Mouse (Mus musculus) right cerebral cortex, postnatal 14 days (tissue): ENCODE results near the gene Raver1.
A peak's percentile ranks its signal among the peaks of the same experiment; 100 is the strongest.

Experiments
- DNase-seq: peaks from one replicate; pipeline ENCODE4 v3.0.0; 2022

The Raver1 gene

GRCm38 (mm10) chr9:21091707-21092320, at the start of gene Raver1, which contains the start of gene Gm38431:
Raver1 (minus strand) TSS chr9:21092008.
Gm38431 (minus strand) TSS chr9:21091997.
- DNase-seq, result peak; percentile 97

GRCm38 (mm10) chr9:21138386-21138785, 46.6 kb upstream of the Raver1 start:
- no peak for DNase-seq

- peak; percentile 65 for DNase-seq
These were observed 45.4 kb upstream of the Raver1 start for GRCm38 (mm10) chr9:21137229-21137628.

- DNase-seq, result no peak
These were observed 44.6 kb upstream of the Raver1 start for GRCm38 (mm10) chr9:21136401-21136800.

- no peak for DNase-seq
These were observed 44.2 kb upstream of the Raver1 start for GRCm38 (mm10) chr9:21135941-21136381.

- DNase-seq, result no peak
These were observed 43.6 kb upstream of the Raver1 start for GRCm38 (mm10) chr9:21135329-21135890.

GRCm38 (mm10) chr9:21134595-21135328, 43.0 kb upstream of the Raver1 start:
- no peak for DNase-seq

GRCm38 (mm10) chr9:21133064-21133707, 41.4 kb upstream of the Raver1 start:
- no peak for DNase-seq

GRCm38 (mm10) chr9:21132102-21132775, 40.4 kb upstream of the Raver1 start:
- DNase-seq, result no peak

GRCm38 (mm10) chr9:21131059-21131956, 39.5 kb upstream of the Raver1 start, which contains the start of gene Tyk2:
Tyk2 (minus strand) TSS chr9:21131243.
- DNase-seq, result peak; percentile 90

GRCm38 (mm10) chr9:21126259-21126627, 34.4 kb upstream of the Raver1 start:
- no peak for DNase-seq

GRCm38 (mm10) chr9:21125502-21126258, 33.9 kb upstream of the Raver1 start:
- DNase-seq, result no peak

- DNase-seq, result no peak
These were observed 33.0 kb upstream of the Raver1 start for GRCm38 (mm10) chr9:21124837-21125236.

- no peak for DNase-seq
These were observed 29.7 kb upstream of the Raver1 start for GRCm38 (mm10) chr9:21121483-21121882.

- DNase-seq, result no peak
These were observed 25.3 kb upstream of the Raver1 start for GRCm38 (mm10) chr9:21117073-21117472.

GRCm38 (mm10) chr9:21115105-21115504, 23.3 kb upstream of the Raver1 start:
- DNase-seq, result no peak

- no peak for DNase-seq
These were observed 22.4 kb upstream of the Raver1 start for GRCm38 (mm10) chr9:21114190-21114589.

- DNase-seq, result no peak
These were observed 21.9 kb upstream of the Raver1 start for GRCm38 (mm10) chr9:21113751-21114150.

- no peak for DNase-seq
These were observed 15.9 kb upstream of the Raver1 start for GRCm38 (mm10) chr9:21107607-21108237.

- DNase-seq, result no peak
These were observed 14.2 kb upstream of the Raver1 start for GRCm38 (mm10) chr9:21105760-21106564.
